Mouse (Mus musculus) forebrain, embryonic 15.5 days (tissue): ENCODE measurements around the gene Adamts7. TPM values are rescaled to one million over a fixed set of nuclear protein-coding genes. Genes with fewer than 3 reads are reported as not detected.

Experiments
- polyA plus RNA-seq: library from polyadenylated mRNA; unstranded; fragments of >200 nt; fragmentation: Nextera tagmentation; extraction: Ambion mirVana; gene quantifications from 2 replicates; pipeline ENCODE4 v1.2.1, GENCODE M21; 2015

The Adamts7 gene
- polyA plus RNA-seq, 1 experiment from 2014 or later = 12.4 TPM

Other genes with a start within 250 kb of the Adamts7 start
- gene Ctsh, start 108.9 kb upstream of the Adamts7 start, polyA plus RNA-seq = 16.1 and 21.9 TPM in 2 replicates
- 477 and 483 TPM in 2 replicates for gene Morf4l1, start 48.3 kb upstream of the Adamts7 start, polyA plus RNA-seq
- 6.0 and 6.1 TPM in 2 replicates for gene Tbc1d2b, start 107.7 kb downstream of the Adamts7 start, polyA plus RNA-seq